Mouse (Mus musculus) spleen, embryonic (tissue): ENCODE data around the gene Mef2c.

Experiments
- CTCF ChIA-PET: fragments of 350-600 bp; sonication (Branson Sonifier 250); formaldehyde crosslinking; loops from one replicate; lab custom pipeline; 2022; lab: Charles Lee

Mef2c gene

DNA sequence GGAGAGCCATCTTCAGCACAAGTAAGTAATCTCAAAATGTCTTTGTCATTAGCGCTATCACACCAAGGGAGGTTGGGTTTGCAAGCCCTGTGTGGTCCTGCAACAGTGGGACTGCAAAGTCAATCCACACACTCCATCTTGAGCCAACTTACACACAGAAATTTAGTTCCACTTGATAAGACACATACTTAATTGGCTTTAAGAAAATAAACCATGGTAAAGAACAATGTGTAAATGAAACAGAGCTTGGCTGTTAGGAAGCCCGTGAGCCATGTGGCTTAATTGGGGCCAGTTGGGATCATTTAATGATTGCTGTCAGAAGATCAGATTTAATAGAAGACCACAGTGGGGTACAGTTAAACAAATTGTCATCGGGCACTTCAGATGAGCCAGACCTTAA, 63.8 kb downstream of the Mef2c start:
- CTCF ChIA-PET, result interaction anchor here (0.5 kb wide), 1 partner anchor 50 kb away, joined by 3 read pairs; no protein-coding TSS in a partner anchor

DNA sequence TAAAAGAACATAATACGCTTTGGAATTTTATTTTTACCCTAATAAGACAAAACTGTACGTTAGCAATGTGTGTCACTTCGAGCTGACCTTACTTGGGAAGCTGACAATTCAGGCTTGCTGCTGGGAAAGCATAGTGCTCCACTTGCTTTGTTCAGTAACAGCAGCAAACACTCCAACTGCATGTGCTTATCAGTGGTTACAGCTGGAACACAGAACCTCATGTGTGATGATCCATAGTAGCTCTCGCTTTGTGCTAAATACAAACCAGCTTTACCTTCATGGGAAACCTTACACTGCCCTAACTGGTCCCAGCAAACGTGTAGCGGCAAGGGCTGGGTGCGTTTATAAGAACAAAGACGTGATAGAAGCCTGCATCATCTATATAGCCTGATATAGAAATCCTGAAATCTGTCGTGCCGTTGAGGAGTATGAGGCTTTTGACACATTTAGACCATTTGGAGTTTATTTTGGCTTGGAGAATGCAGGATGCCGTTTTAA, 65.0 kb downstream of the Mef2c start:
- CTCF ChIA-PET, result interaction anchor here (1.0 kb wide), 1 partner anchor 13 kb away, joined by 4 read pairs; no protein-coding TSS in a partner anchor

DNA sequence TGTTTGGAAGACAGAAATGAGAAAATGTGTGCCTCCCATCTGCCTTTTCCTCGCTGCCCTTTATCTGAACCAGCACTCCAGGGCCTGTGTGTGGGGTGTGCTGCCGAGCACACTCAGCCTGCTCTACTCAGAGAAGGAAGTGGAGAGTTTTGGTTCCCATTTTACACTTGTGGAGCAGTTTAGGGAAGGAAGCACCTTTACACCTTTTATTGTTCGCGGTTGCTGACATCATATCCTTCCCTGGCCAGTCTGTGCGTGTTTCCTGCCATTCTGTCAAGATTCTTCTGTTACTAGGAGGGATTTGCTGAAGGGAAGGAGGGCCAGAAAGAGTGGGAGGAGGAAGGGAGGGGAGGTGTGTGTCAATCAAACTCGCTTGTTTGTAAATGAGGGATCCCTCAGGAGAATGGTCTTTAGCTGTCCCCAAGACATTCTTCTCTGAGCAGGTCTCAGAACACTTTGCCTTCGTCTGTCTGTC, 68.2 kb downstream of the Mef2c start:
- CTCF ChIA-PET, result no interaction called here

DNA sequence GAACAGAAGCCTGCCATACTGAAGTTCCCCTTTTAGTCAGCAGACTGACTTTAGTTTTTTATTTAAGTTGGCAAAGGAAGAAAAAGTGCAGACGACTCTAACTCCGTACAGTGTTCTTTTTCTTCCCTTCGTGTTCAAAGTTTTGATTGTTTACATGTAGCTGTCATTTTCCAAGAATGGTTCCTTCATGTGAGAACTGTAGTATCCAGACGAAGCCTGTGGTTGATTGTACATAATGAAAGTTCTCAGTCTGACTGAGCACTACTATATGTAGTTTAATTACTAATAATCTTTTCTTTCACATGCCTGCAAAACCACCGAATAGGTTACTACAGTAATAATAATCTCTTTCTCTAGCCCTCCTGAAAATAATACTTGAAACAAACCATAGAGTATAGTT, 68.6 kb downstream of the Mef2c start:
- CTCF ChIA-PET, result no interaction called here

DNA sequence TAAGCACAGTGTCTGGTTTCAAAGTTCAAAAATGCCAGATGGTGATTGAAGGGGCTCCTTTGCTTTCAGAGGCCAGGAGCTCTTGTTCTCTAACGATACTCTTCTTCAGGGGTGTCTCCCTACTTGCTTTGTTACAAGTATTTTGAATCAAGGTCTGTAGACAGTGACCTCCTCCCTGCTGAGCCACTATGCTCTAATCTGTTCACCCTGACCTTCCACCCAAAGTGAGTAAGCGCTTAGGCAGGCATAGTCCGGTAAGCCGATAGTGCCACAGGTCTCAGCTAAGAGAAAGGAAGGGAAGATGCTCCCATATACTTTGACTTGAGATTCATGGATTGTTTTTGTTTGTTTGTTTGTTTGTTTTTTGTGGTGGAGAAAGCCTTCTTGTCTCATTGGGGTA, 69.5 kb downstream of the Mef2c start:
- CTCF ChIA-PET, result no interaction called here

DNA sequence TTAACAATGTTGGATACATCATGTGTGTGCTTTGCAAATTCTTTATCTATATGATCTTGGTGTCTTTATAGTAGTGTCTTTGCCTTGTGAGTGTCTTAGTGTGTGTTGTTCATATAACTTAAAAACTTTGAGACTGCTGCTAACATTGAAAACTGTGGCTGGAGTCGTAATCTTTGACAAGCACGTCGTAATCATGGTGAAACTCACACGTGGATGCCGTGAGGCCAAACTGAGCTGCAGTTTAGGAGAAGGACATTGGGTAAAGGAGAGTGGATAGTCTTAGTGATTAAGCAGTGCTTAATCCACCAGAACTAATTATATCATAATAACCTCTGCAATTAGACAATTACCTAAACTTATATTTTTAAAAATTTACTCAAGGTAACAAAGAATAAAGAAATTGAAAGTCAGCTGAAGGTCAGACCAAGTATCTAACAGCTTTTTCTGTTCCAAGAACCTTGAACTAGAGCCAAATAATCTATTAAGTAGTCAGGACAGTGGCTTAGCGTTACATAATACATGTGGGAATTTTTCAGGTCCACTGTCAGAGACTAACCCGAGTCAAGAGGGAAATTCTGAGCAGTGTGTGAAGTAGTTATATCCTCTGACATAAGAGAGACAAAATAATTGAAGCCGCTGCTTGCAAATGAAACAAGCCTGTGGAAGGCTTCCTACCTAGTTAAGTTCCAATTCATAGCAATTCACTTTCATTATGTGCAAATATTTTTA, 70.2 kb downstream of the Mef2c start:
- CTCF ChIA-PET, result no interaction called here

DNA sequence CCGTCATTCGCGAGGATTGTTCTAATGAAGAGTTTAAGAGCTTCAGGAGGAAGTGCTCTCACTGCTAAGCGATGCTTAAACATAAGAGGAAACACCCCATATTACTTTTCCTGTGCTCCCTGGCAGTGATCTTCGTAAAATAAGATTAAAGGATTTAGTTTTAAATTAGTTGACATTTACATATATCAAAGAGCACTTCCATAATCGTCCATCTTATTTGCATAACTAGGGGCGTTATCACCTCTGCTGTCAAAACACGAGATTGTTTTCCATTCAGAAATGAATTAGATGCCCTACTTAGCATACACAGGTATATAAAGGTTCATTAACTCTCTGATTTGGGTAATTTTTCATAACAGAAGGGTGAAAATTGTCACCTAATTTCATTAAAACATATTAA, 71.0 kb downstream of the Mef2c start:
- CTCF ChIA-PET, result interaction anchor here (0.8 to 1.7 kb wide), 2 partner anchors 12 to 31 kb away, joined by 3 to 5 read pairs; no protein-coding TSS in a partner anchor

DNA sequence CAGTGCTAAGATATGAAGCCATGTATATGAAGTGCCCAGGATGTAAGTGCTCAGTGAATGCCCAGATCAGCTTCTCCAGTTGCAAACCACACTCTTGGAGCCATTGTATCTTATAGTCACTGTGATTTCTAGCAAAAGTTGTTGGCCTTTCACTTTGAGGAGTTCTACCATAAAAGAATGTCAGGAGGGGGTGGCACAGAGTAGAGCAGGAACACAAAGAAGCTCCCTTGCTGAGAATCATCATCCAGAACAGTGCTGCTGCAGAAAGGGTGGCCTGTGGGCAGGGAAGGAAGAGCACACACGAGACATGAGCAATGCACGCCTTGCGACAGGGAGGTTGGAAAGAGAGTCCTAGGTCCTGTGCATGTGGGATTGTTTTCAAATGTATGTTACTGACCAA, 75.6 kb downstream of the Mef2c start:
- CTCF ChIA-PET, result interaction anchor here (0.5 to 0.8 kb wide), 2 partner anchors 21 to 750 kb away, joined by 3 to 10 read pairs; no protein-coding TSS in a partner anchor

DNA sequence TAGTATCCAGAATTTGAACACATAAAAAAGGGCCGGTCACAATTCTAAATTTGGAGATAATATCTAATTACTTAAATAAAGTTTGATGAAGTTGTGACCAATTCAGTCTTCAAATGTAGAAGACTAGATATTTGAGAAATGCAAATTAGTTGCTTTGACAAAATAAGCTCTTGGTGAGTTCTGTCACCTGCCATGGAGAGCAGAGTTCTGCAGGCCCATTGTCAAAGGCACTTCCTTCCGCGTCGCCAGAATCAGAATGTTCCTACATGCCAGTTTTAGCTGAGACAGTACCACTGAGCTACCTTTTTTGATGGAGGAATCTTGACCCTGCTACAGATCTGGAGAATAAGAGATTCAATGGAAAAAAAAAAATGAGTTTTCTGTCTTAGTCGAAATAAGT, 77.0 kb downstream of the Mef2c start:
- CTCF ChIA-PET, result no interaction called here

DNA sequence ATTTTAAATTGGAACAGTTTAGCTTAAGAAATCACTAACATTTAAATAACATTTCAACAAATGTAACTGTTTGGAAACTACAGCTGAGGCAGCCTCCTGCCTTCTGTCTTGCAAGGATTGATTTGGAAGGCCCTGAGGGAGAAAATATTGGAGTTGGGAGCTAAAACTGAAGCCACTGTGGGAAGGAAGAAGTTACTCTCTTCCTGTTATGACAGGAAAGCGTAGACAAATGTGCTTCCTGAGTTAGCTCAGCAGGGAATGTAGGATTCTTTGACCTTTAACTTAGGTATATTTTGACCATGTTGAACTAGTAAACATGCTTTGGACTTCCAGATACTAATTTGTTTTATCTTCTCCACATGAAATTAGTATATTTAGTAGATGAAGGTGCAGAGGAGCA, 78.7 kb downstream of the Mef2c start:
- CTCF ChIA-PET, result interaction anchor here (0.7 kb wide), 1 partner anchor 14 kb away, joined by 4 read pairs; no protein-coding TSS in a partner anchor

DNA sequence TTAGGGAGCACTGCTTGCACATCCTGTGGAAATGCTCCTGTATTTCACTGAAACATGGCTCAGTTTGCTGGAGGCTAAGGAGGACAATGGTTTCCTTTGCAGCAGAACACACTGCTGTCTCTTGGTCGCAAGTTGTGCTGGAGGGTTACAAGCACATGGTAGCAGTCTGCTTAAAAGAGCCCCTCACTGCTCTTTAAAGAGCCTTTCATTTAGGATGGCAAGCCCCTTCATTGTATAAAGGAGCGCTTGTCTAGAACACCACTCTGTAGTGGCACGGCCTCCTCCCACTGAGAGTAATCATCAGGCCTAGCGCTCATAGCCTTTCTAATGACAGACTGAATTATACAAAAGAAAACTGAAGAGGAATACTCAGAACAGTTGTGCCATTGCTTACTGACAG, 80.0 kb downstream of the Mef2c start:
- CTCF ChIA-PET, result no interaction called here

DNA sequence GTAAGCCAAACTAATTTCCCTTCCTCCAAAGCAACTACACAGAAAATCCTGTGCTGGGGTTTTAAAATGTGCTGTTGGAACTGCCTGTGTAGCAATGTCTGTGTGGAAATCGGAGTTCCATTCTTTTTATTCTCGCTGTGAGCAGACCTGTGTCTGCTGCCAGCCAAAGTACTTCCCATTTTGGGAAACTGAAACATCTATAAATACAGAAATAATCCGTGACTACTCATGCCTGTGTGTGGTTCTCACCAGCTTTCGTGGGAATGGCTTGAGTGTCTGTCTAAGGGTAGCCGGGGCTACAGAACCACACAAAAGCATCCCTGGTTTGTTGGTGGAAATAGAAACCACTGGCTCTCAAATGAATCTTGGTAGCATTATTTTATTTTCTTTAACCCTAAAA, 81.5 kb downstream of the Mef2c start:
- CTCF ChIA-PET, result interaction anchor here (1.0 kb wide), 1 partner anchor 9 kb away, joined by 3 read pairs; no protein-coding TSS in a partner anchor

DNA sequence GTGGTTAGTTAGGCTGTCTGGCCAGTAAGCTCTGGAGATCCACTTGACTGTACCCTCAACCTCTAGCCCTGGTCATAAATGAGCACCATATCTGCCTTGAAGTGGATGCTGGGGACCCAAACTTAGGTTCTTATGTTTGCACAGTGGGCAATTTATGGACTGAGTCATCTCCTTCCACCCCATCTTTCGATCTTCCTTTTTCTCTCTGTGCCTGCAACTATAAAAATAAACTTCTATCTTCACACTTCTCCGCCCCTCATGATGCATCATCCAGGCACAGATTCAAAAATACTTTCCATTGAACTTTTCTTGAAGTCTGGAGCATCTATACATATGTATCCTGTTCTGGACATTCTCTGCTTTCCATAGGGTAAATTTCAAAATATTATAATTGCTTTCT, 84.4 kb downstream of the Mef2c start:
- CTCF ChIA-PET, result no interaction called here

DNA sequence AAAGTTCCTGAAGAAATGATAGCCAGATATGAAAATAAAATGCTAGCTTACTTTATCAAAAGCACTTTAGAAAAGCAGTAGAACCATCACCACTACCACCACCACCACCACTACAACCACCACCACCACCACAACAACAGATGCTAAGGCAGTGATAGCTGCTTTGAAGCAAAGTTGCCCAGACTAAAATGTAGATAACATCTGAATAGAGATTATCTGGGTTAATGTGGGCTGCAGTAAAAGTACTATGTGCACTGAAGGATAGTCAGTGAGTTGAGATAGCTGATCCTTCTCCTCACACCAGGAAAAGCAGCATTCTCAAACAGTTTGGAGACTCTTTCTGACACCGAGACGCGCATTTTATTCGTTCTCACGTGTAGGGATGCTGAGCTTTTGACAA, 87.1 kb downstream of the Mef2c start:
- CTCF ChIA-PET, result interaction anchor here (0.6 to 1.2 kb wide), 2 partner anchors 8 to 15 kb away, joined by 3 read pairs; no protein-coding TSS in a partner anchor

DNA sequence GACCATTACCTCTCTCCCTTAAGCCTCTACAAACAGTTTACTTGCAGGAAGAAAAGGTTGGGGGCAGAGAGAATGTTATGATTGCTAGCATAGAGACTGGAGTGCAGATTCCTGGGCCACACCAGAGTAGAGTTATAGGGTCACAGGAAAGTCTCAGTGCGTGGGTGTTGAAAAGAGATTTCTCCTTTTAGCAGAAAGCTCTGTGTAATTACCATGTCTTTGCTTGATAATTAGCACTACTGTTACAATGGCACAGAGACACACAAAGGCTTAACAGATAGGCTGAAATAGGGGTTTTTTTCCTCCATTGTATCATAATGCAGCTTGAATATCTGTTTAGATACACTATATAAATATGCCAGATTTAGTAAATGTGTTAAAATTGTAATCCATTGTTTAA, 91.6 kb downstream of the Mef2c start:
- CTCF ChIA-PET, result interaction anchor here (1.0 kb wide), 1 partner anchor 18 kb away, joined by 3 read pairs; no protein-coding TSS in a partner anchor

DNA sequence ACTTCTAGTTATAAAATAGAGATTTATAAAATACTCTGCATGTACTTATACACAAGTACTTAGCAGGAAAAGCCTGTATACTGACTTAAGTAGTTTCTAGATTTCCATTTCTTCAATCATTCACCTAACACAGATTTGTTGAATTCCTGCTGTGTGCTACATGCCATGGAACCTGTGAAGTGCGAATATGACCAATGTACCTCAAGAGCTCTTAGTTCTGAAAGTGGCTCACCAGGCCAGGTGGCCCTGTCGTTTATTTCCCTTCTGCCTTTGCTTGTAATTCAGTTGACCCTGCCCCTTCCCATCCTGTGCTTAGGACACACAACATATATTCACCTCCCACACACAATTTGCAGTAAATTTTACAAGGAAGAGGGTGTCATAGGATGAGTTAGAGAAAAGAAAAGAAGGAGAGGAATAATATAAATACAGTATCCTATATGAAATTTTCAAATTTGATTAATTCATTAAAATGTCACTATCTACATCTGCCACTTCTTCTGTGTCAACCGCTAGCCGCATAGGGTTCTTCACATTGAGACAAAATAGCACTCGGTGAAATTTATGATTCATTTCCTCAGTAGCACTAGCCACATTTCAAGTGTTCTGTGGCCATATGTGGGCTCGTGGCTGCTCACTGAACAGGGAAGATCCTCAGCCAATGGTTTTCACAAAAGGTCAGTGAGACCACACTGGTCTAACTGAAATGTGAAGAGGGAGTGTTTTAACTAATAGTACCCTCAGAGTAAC, 93.3 kb downstream of the Mef2c start:
- CTCF ChIA-PET, result no interaction called here

DNA sequence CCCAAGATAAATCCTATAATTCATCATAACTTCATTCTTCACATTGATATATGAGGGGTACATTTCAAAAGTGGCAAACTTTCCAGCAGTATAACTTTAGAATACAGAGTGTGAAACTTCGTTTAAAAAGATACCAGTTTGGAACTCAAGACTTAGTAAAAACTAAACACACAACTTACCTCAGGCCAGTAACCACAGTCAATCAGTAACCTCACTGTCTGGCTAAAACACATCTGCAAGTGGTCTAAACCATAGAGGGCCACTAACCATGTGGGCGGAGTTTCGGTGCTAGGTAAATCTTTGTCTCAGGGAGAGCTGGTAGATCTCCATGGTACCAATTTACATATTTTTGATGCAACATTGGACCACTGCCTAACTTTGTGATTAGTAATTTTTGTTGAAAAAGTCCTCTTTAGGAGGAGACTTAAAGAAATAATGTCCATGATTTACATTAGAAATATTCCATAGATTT, 93.9 kb downstream of the Mef2c start:
- CTCF ChIA-PET, result no interaction called here

DNA sequence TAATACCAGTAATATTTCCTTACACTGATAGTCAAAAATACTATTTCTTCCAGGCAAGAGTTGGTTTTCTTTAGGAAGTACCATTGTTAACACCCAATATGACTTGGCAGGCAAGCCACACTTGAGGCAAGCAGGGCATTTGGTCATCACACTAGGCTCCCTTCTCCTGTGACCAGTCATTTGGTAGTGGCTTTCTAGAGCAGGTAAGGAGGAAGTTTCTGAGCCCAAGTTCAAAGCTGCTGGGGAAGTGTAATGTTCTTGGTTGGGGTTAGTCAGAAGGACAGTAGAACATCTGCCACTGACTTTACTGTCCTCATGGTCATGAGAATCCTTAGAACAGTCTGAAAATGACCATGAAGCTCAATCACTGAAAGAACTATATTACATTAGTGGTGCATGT, 96.5 kb downstream of the Mef2c start:
- CTCF ChIA-PET, result interaction anchor here (1.1 kb wide), 1 partner anchor 21 kb away, joined by 3 read pairs; no protein-coding TSS in a partner anchor

DNA sequence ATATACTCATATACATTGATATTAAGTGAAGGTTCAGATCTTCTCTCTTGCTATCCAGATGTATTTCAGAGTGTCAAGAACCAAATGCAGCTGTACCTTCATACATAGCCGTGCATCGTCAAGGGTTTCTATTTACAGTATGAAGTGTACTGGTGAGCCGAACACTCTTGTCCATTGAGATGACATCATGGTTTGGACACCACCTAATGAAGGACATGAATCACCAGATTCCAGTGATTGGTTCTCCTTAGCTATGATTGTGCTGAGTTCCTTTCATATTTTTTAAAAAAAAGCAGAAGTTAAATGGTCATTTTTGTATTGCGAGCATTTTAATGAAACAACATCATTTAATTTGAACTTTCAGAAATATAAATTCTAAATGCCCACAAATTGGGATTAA, 97.9 kb downstream of the Mef2c start:
- CTCF ChIA-PET, result interaction anchor here (0.7 kb wide), 1 partner anchor 757 kb away, joined by 4 read pairs; no protein-coding TSS in a partner anchor

DNA sequence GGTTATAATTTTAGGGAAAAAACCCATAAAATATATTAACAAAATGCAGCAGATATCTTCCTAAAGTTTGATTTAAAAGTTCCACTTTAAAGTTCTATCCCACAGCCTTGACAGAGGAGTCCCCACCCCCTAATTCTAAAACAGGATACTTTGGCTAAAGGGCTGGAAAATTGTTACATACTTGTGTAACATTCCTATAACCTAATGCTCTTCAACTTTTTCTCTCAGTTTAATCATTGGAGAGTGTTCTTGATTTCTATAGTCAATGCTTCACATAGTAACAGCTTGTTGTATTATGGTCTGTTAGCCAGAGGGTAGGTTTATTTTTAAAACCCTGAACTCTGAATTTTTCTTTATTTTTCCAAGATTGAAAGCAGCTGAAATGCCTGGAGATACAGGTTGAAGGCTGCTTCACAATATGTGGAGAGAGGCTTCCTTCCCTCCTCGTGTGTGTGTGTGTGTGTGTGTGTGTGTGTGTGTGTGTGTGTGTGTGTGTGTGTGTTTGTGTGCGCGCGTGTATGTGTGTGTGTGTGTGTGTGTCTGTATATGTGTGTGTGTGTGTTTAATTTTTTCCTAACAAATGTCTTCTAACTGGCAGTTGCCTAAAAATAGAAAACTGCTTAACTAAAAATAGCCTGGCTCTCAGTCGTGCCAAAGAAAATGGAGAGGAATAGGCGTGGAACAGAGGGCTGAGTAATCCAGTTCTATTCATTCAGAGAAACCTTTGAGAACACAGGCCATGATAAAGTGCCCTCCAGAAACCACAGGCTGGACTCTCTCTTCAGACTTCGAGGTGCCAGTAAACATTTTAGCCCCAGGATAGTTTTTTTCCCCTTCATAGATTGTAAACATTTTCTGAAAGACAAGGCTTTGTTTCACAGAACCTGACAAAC, 99.8 kb downstream of the Mef2c start:
- CTCF ChIA-PET, result interaction anchor here (0.7 to 0.8 kb wide), 2 partner anchors 17 to 1538 kb away, joined by 3 read pairs; no protein-coding TSS in a partner anchor

DNA sequence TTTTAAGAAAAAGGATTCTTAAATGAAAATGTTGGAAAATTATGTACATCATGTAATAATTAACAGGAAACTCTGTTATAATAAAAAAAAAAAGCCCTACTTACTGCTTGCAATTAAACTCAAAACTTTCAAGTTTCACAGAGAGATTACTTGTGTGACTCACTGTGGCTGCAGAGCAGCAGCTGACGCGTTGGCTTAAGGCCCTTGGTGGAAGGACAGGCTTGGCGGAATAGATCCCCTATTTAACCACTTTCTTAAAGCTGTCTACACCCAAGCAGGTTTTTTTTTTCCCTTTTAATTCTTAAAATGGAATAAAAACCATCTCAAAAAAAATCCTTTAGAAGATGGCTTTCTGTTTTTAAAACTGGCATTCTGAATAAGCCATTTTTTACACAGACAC, 100.5 kb downstream of the Mef2c start:
- CTCF ChIA-PET, result interaction anchor here (0.7 kb wide), 1 partner anchor 1538 kb away, joined by 3 read pairs; no protein-coding TSS in a partner anchor
